Mouse (Mus musculus) myocyte (in vitro differentiated cells): Measurements from ENCODE around the gene Def8.

ENCODE experiments used
- E2F4 ChIP-seq: IDR thresholded peaks from one replicate; pipeline ENCODE4 v1.6.1; 2011; ENCODE audit warnings: mild to moderate bottlenecking, control low read depth, moderate library complexity; ENCODE audit not compliant: insufficient read depth
- MAX ChIP-seq: IDR thresholded peaks from one replicate; pipeline ENCODE4 v1.6.1; 2011; ENCODE audit warnings: low read depth, mild to moderate bottlenecking, control low read depth
- POLR2A ChIP-seq: IDR thresholded peaks from one replicate; pipeline ENCODE4 v1.6.1; 2011; ENCODE audit warnings: low read depth, mild to moderate bottlenecking, control low read depth, moderate library complexity; ENCODE audit not compliant: insufficient read length
- POLR2AphosphoS2 ChIP-seq: IDR thresholded peaks from one replicate; pipeline ENCODE4 v1.6.1; 2011; ENCODE audit warnings: low read depth, control low read depth; ENCODE audit not compliant: insufficient read length
- TCF12 ChIP-seq: IDR thresholded peaks from one replicate; pipeline ENCODE4 v1.6.1; 2011; ENCODE audit warnings: mild to moderate bottlenecking, control low read depth; ENCODE audit not compliant: poor library complexity, insufficient read depth, severe bottlenecking
- USF1 ChIP-seq: IDR thresholded peaks from one replicate; pipeline ENCODE4 v1.6.1; 2011; ENCODE audit warnings: low read depth, mild to moderate bottlenecking, control low read depth, moderate library complexity

DNA sequence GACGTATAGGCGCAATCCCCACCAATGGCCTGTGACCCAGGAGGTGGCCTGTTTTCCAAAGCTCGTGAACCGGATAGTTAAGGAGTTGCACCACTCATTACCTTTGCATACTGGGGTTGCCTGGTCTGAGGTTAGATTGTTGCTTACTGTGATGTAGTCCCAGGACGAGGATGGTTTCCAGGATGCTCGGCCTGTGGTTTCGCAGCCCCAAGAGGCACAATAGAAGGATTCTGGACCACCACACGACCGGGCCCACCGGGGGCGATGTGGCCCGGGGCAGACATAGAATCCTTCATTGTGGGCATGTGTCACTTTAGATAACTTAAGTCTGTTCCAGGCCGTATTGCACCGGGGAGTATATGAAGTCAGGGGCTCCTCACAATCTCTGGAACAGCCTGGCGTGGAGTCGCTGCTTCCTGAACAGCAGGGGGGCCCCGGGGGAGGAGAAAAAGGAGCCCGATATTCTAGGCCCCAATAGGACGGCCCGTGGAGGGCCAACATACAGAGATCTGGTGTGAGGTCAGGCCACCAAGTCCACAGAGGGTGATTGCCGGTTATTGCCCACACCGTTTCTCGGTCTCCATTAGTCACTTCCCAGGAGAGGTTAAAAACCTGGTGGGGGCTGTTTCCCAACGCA, 4.4 kb downstream of the Def8 start:
- TF ChIP-seq POLR2A, result no peak
- TF ChIP-seq TCF12, result no peak
- no peak for TF ChIP-seq E2F4
- no peak for TF ChIP-seq POLR2AphosphoS2
- TF ChIP-seq MAX, result no peak
- TF ChIP-seq USF1, result no peak
